ENCODE assay signal across 9 mouse cellular contexts in the genomic region with DNA sequence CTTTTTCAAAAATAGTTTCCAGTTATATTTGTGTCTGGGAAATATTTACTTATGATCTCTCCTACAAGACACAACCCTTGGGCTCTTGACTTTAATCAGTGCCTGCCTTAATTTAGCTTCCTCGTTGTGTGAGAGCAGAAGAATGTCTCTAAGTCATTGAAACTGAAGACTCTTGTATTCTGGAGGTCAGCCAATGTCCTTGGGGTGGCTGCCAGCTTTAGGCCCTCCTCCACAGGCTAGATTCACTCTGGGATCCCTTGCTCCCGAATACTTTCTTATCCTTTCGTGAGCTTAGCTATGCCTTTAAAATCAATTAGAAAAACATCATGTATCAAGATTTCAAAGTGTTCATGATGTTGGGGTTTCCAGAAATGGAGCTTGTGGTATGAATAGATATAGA.
A peak's percentile ranks its signal among the peaks of the same experiment; 100 is the strongest.
DNase-seq lines count a peak whose midpoint lies in the region; ATAC-seq lines count a peak whose summit lies in the region.
"Had no signal": no experiment of that assay in that cellular context is flagged by ENCODE, and none has a peak within 500 bp of the region (broad histone marks: within the 10 kb centered on the region; RNA-seq: fewer than 3 reads in every experiment).

No protein-coding gene starts in this region.

- DNase-seq in cerebellum, postnatal 10 days = peak; percentile 57 to 68
- DNase-seq in cerebellum, adult 11-12 months = no peak
- DNase-seq in spleen, adult 18-20 months = peak; percentile 3 to 4
- no peak for DNase-seq in spleen, postnatal 14 days (ENCODE audit: low spot score in 2 of 2)
- DNase-seq in kidney, postnatal 36 days = peak; percentile 45 to 75
- DNase-seq in testis, postnatal 14 days (ENCODE audit: low spot score) = peak; percentile 75
- no peak for DNase-seq in spleen, postnatal 36 days (ENCODE audit: low spot score in 2 of 2)
- DNase-seq: embryo, embryonic 11 days had no signal

- no peak for ATAC-seq in granulocyte monocyte progenitor cell, adult 5-6 weeks (replicated peaks; ENCODE audit: poor library complexity, severe bottlenecking)

Comparison
In these comparisons a context has a peak if more than half of its experiments do, and no peak if none do; other contexts are left out.
1. DNase-seq: peak in cerebellum, postnatal 10 days (2 of 2), spleen, adult 18-20 months (2 of 2), kidney, postnatal 36 days (2 of 2) and testis, postnatal 14 days (single experiment); none in cerebellum, adult 11-12 months (single experiment), spleen, postnatal 14 days (0 of 2) and spleen, postnatal 36 days (0 of 2).